8 mouse cellular contexts compared by ENCODE assay signal in the genomic region with DNA sequence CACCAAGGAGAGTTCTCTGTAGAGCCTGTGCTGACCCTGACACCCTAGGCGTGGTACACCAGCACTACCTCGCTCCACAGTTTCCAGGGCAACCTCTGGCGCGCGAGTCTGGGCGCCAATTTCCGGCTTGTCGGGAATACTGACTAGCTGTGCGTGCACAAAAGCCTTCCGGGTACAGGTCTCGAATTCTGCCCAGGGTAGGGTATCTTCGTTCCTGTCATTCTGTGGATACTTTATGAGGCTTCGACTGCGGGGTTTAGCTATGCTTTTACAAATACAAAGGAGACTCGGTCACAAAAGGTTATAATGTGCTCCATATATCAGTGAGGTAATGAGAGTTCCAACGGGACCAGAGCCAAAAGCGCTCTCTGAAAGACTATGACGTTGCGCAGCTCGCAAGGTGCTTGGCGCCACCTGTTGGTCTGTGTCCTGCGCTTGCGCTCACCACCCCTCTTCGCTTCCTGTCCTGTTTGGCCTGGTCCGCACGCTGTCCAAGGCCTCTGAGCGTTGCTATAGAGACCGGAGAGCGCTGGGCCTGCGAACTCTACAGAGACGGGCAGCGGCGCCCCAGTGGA. TPM values are rescaled to one million over a fixed set of nuclear protein-coding genes. Genes with fewer than 3 reads are reported as not detected.
DNase-seq lines count a peak whose midpoint lies in the region; ATAC-seq and TF ChIP-seq lines count a peak whose summit lies in the region.

A gene (minus strand): TSS at position 153 of the 575 bp plus-strand sequence.
A gene (plus strand): TSS at position 265 of the 575 bp plus-strand sequence.

- TF ChIP-seq CTCF in ES-Bruce4 (IDR thresholded peaks at IDR 0.05; ENCODE audit: low read depth, low read length): peak; percentile 85

- DNase-seq in heart, postnatal 14 days: peak; percentile 92
- DNase-seq in layer of hippocampus, adult 11-12 months (ENCODE audit: low spot score): peak; percentile 96
- DNase-seq in lung, adult 18-20 months: peak; percentile 94 to 95
- peak; percentile 94 for DNase-seq in testis, postnatal 14 days (ENCODE audit: low spot score)

- H3K4me3 ChIP-seq in ES-Bruce4 (ENCODE audit: low read depth, low read length): peak within 1 kb of the TSS; percentile 76
- H3K4me3 ChIP-seq in forebrain, embryonic 13.5 days: peak within 1 kb of the TSS; percentile 58
- peak within 1 kb of the TSS; percentile 65 for H3K4me3 ChIP-seq in neural tube, embryonic 15.5 days (replicated peaks)

- H3K9me3 ChIP-seq in ES-Bruce4 (replicated peaks; ENCODE audit: control insufficient read depth, insufficient read depth, low read length, poor library complexity, severe bottlenecking): no peaks in the 10 kb centered on the region
- H3K9me3 ChIP-seq in forebrain, embryonic 13.5 days (replicated peaks): no peaks in the 10 kb centered on the region
- H3K9me3 ChIP-seq in neural tube, embryonic 15.5 days (replicated peaks): no peaks in the 10 kb centered on the region

- peak within 1 kb of the TSS; percentile 80 for H3K4me2 ChIP-seq in forebrain, embryonic 13.5 days
- peak within 1 kb of the TSS; percentile 67 for H3K4me2 ChIP-seq in neural tube, embryonic 15.5 days

- no peak within 1 kb of the TSS for H3K27ac ChIP-seq in ES-Bruce4 (ENCODE audit: insufficient read depth, low read length)
- H3K27ac ChIP-seq in forebrain, embryonic 13.5 days: peak within 1 kb of the TSS; percentile 65
- H3K27ac ChIP-seq in neural tube, embryonic 15.5 days (replicated peaks): peak within 1 kb of the TSS; percentile 79

- H3K4me1 ChIP-seq in ES-Bruce4 (ENCODE audit: control insufficient read depth, insufficient read depth, low read length): no peaks in the 10 kb centered on the region
- H3K4me1 ChIP-seq in forebrain, embryonic 13.5 days: peaks cover 14% of the 10 kb centered on the region
- peaks cover 19% of the 10 kb centered on the region for H3K4me1 ChIP-seq in neural tube, embryonic 15.5 days

- ATAC-seq in cerebellum, adult (ENCODE audit: insufficient number of reproducible peaks, low FRiP score, low TSS enrichment): peak; percentile 96
- ATAC-seq in forebrain, embryonic 13.5 days: peak; percentile 97
- peak; percentile 94 for ATAC-seq in neural tube, embryonic 15.5 days (ENCODE audit: low FRiP score)

- peak within 1 kb of the TSS; percentile 41 for H3K9ac ChIP-seq in ES-Bruce4 (ENCODE audit: low read depth, poor library complexity, severe bottlenecking)
- peak within 1 kb of the TSS; percentile 75 for H3K9ac ChIP-seq in forebrain, embryonic 13.5 days
- H3K9ac ChIP-seq in neural tube, embryonic 15.5 days (replicated peaks): peak within 1 kb of the TSS; percentile 71

- TF ChIP-seq POLR2A in ES-Bruce4 (IDR thresholded peaks at IDR 0.05; ENCODE audit: insufficient read depth, low read length): peak; percentile 12

- H3K27me3 ChIP-seq in ES-Bruce4 (ENCODE audit: control insufficient read depth, insufficient read depth, low read length, poor library complexity, severe bottlenecking): no peaks in the 10 kb centered on the region
- no peaks in the 10 kb centered on the region for H3K27me3 ChIP-seq in forebrain, embryonic 13.5 days
- no peaks in the 10 kb centered on the region for H3K27me3 ChIP-seq in neural tube, embryonic 15.5 days (replicated peaks)

- TF ChIP-seq EP300 in ES-Bruce4 (IDR thresholded peaks at IDR 0.05; ENCODE audit: insufficient read depth, low read depth, low read length): 0 out of 2 replicates have a peak, but pooled peaks have one; percentile 12

- H3K36me3 ChIP-seq in ES-Bruce4 (ENCODE audit: control insufficient read depth, insufficient read depth, low read length, poor library complexity, severe bottlenecking): 0 out of 2 replicates have a peak, but pooled peaks cover 4% of the 10 kb centered on the region
- peaks cover 44% of the 10 kb centered on the region for H3K36me3 ChIP-seq in forebrain, embryonic 13.5 days (ENCODE audit: poor library complexity, severe bottlenecking)
- H3K36me3 ChIP-seq in neural tube, embryonic 15.5 days: peaks cover 42% of the 10 kb centered on the region

- WGBS in forebrain, embryonic 13.5 days: under 1% methylated on average over 33 of the region's 33 CpGs
- WGBS in neural tube, embryonic 15.5 days: under 1% methylated on average over 33 of the region's 33 CpGs

- intact Hi-C loops in heart, postnatal 14 days (cut with DNase I): loop anchor here (2.0 to 10.0 kb wide), 5 partner anchors 24 to 306 kb away; a partner anchor contains a TSS

RNA-seq across cellular contexts. Expression of the first gene that starts in this region (rescaled TPM):
- 1.6 and 2.7 TPM in 2 replicates for polyA plus RNA-seq in ES-Bruce4 (2011; ENCODE audit: insufficient read depth, insufficient read length, low read depth, missing spikeins)
- polyA plus RNA-seq in forebrain, embryonic 13.5 days (2015; fragmentation: Nextera tagmentation; extraction: Ambion mirVana): 7.9 and 9.7 TPM in 2 replicates
- 1 to 10 TPM; 3.8 to 3.9 TPM for total RNA-seq in heart, postnatal 14 days (2021)
- 13.4 and 15.3 TPM in 2 replicates for polyA plus RNA-seq in neural tube, embryonic 15.5 days (2015; fragmentation: Nextera tagmentation; extraction: Ambion mirVana)

RNA-seq across cellular contexts. Expression of the second gene that starts in this region (rescaled TPM):
- 17.3 and 18.4 TPM in 2 replicates for polyA plus RNA-seq in ES-Bruce4 (2011; ENCODE audit: insufficient read depth, insufficient read length, low read depth, missing spikeins)
- 30.3 and 35.5 TPM in 2 replicates for polyA plus RNA-seq in forebrain, embryonic 13.5 days (2015; fragmentation: Nextera tagmentation; extraction: Ambion mirVana)
- total RNA-seq in heart, postnatal 14 days (2021): 10 to 100 TPM in 1 of 2 experiments, 1 to 10 TPM in 1; 9.6 to 10.3 TPM
- polyA plus RNA-seq in neural tube, embryonic 15.5 days (2015; fragmentation: Nextera tagmentation; extraction: Ambion mirVana): 36.8 and 40.1 TPM in 2 replicates
